Mouse (Mus musculus) liver, embryonic 14.5 days (tissue): ENCODE measurements around the gene Mal. TPM values are rescaled to one million over a fixed set of nuclear protein-coding genes. Genes with fewer than 3 reads are reported as not detected.

Experiments
- ATAC-seq: fragments of 200-750 bp; cut with Nextera tagmentation; 2 replicates; pipeline ENCODE4 v1.8.0; 2017; ENCODE audit warnings: moderate number of reproducible peaks, mild to moderate bottlenecking, moderate library complexity; ENCODE audit not compliant: insufficient read depth
- DNase-seq, 3 experiments: peaks; one replicate each; pipeline ENCODE4 v3.0.0-alpha.2; 2012 to 2013; ENCODE audit warnings: low read depth in 3 of 3, low spot score in 3 of 3
- H3K27ac ChIP-seq: fragments of 300-500 bp; sonication (generic); 2 replicates; pipeline ENCODE4 v1.5.1; 2014; ENCODE audit warnings: moderate library complexity, mild to moderate bottlenecking, control low read depth, inconsistent platforms
- H3K27me3 ChIP-seq: fragments of 300-500 bp; sonication (generic); 2 replicates; pipeline ENCODE4 v1.6.1; 2014; ENCODE audit warnings: mild to moderate bottlenecking, low read length, moderate library complexity; ENCODE audit not compliant: control insufficient read depth, insufficient read depth
- H3K36me3 ChIP-seq: fragments of 300-500 bp; sonication (generic); replicated peaks from 2 replicates; pipeline ENCODE4 v1.6.1; 2014; ENCODE audit warnings: low read depth; ENCODE audit not compliant: control insufficient read depth, insufficient read depth
- H3K4me1 ChIP-seq, 2 experiments: fragments of 200-500 bp in 1 of 2; fragments of 300-500 bp in 1 of 2; sonication (generic) in 1 of 2; replicated peaks; 2 replicates each; pipeline ENCODE4 v1.6.1; 2012 to 2014; ENCODE audit warnings: antibody characterized with exemption in 1 of 2, inconsistent platforms in 1 of 2, low read length in 1 of 2; ENCODE audit not compliant: control insufficient read depth in 2 of 2, insufficient read depth in 2 of 2
- H3K4me2 ChIP-seq: fragments of 300-500 bp; sonication (generic); 2 replicates; pipeline ENCODE4 v1.6.1; 2014; ENCODE audit warnings: low read depth, mild to moderate bottlenecking, control low read depth, moderate library complexity
- H3K4me3 ChIP-seq, 2 experiments: fragments of 200-500 bp in 1 of 2; fragments of 300-500 bp in 1 of 2; sonication (generic) in 1 of 2; 2 replicates each; pipeline ENCODE4 v1.5.1; 2012 to 2014; ENCODE audit warnings: low read depth in 2 of 2, low read length in 2 of 2, mild to moderate bottlenecking in 2 of 2, control low read depth in 1 of 2, inconsistent platforms in 1 of 2, moderate library complexity in 1 of 2; ENCODE audit not compliant: insufficient read depth in 1 of 2
- H3K9ac ChIP-seq: fragments of 300-500 bp; sonication (generic); replicated peaks from 2 replicates; pipeline ENCODE4 v1.6.1; 2014; ENCODE audit warnings: mild to moderate bottlenecking, control low read depth, moderate library complexity
- H3K9me3 ChIP-seq: fragments of 300-500 bp; sonication (generic); 2 replicates; pipeline ENCODE4 v1.6.1; 2016; ENCODE audit warnings: low read length, mixed read lengths; ENCODE audit not compliant: control insufficient read depth
- CTCF ChIP-seq: IDR thresholded peaks from 2 replicates; pipeline ENCODE4 v1.5.1; 2016; ENCODE audit warnings: antibody characterized with exemption, low read depth, control low read depth
- EP300 ChIP-seq: IDR thresholded peaks from 2 replicates; pipeline ENCODE4 v1.6.1; 2016; ENCODE audit warnings: antibody characterized with exemption, low read depth
- WGBS: fragments of 180-500 bp; shearing (Covaris S2); extraction: QIAGEN DNeasy Blood & Tissue Kit; methylation state at CpG from one replicate; pipeline ENCODE4 v1.1.7; 2014; ENCODE audit not compliant: insufficient replicate concordance; 5-methylcytosine and 5-hydroxymethylcytosine counted together
- polyA plus RNA-seq, 2 experiments: library from polyadenylated mRNA; depleted of rRNA in 1 of 2; stranded (reverse) in 1 of 2; unstranded in 1 of 2; fragments of >200 nt; fragmentation: Nextera tagmentation in 1 of 2; extraction: Ambion mirVana in 1 of 2; gene quantifications; 2 replicates each; pipeline versions ENCODE4 v1.2.1 to v1.2.3; 2012 to 2014

Gene Mal
- polyA plus RNA-seq, 2 experiments = 0.03 to 0.06 TPM

DNA sequence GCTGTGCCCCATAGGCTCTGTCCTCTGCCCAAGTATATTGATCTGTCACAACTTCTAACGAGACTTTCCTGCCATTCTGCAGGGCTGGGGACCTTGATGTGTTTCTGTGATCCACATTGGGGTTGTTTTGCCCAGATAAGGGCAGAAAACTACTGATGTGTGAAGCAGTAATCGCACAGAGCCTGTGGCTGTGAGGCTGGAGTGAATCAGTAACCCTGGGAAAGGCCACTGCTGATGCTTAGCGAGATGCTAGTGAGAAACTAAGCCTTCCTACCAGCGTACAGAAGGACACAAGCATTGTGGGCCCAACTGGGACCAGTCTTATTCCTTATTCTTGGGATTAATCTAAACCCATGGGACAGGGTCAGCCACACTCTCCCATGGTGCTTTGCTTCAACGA, 4.9 kb downstream of the Mal start:
- Histone ChIP-seq H3K36me3 (no peaks in the 10 kb centered on the region), H3K9me3 (no peaks in the 10 kb centered on the region), H3K27me3 (peaks cover 28% of the 10 kb centered on the region), H3K4me1 (no peaks in the 10 kb centered on the region), H3K27ac (no peak overlapping the region), H3K9ac (no peak overlapping the region), H3K4me3 (no peak overlapping the region), H3K4me2 (no peak overlapping the region)
- WGBS = 44% methylated on average over 5 of the region's 5 CpGs
- ATAC-seq (no peak), DNase-seq (no peak)
- no peak for TF ChIP-seq CTCF
- no peak for TF ChIP-seq EP300

DNA sequence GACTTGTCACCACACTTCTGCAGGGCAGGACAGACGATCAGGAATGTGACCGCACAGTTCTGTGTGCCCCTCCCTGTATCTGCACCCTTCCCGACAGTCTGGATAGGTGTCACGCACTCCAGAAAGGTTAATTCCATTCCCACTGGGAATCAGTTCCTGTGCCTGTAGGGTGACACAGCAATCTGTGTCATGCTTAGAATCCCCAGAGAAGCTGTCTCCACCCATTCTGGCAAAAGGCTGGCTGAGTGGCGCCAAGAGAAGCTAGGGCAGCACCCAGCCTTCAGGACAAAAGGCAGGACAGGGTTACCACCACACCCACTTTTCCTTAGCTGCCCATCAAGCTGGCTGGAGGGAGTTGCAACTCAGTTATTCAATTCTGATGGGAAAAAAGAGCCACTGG, 6.6 kb downstream of the Mal start:
- Histone ChIP-seq H3K4me2 (no peak overlapping the region), H3K4me3 (no peak overlapping the region), H3K27me3 (peaks cover 12% of the 10 kb centered on the region), H3K27ac (no peak overlapping the region), H3K9ac (no peak overlapping the region), H3K4me1 (no peaks in the 10 kb centered on the region), H3K9me3 (no peaks in the 10 kb centered on the region), H3K36me3 (no peaks in the 10 kb centered on the region)
- no peak for DNase-seq
- 57% methylated on average over 5 of the region's 5 CpGs for WGBS
- no peak for TF ChIP-seq CTCF
- no peak for TF ChIP-seq EP300
- no peak for ATAC-seq

DNA sequence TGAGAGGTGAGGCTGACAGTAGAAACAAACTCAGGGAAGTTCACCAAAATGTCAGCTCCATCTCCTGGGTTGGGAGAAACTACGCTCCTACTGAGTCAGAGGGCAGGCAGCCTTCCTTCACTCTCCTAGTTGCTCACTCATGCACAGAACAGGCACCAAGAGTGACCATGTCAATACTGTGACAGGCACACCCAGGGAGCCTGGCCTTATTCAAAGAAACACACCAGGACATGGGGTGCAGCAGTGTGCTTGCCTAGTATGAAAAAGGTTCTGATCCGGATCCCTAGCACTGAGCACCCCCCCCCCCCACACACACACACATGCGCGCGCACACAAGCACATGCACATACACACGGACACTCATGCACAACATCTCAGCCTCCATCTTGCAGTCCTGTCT, 8.3 kb downstream of the Mal start:
- no peak for ATAC-seq
- DNase-seq = no peak
- Histone ChIP-seq H3K36me3 (no peaks in the 10 kb centered on the region), H3K9me3 (no peaks in the 10 kb centered on the region), H3K4me1 (no peaks in the 10 kb centered on the region), H3K9ac (no peak overlapping the region), H3K27ac (no peak overlapping the region), H3K4me2 (no peak overlapping the region), H3K4me3 (no peak overlapping the region), H3K27me3 (no peaks in the 10 kb centered on the region; the same call in 1 of the 2 replicates)
- 71% methylated on average over 6 of the region's 6 CpGs for WGBS
- TF ChIP-seq EP300 = no peak
- no peak for TF ChIP-seq CTCF

DNA sequence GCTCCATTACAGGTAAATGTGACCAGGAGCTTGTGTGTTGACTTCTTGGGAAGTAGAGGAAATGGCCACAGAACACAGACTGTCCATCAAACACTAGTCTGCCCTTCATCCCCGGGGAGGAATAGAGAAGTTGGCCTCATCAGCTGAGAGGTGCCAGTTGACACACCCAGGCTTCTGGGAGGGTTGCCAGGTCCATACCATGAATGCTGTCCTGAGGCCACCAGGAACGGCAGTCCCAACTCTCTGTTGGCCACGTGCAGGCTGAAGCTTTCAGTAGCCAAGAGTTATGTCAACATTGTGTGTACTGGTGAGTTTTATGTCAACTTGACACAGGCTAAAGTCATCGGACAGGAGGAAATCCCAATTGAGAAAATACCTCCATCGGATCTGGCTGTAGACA, 9.6 kb downstream of the Mal start:
- TF ChIP-seq CTCF = no peak
- TF ChIP-seq EP300 = no peak
- Histone ChIP-seq H3K9me3 (no peaks in the 10 kb centered on the region), H3K4me2 (no peak overlapping the region), H3K4me1 (no peaks in the 10 kb centered on the region), H3K27me3 (no peaks in the 10 kb centered on the region; the same call in 1 of the 2 replicates), H3K27ac (no peak overlapping the region), H3K9ac (no peak overlapping the region), H3K36me3 (no peaks in the 10 kb centered on the region), H3K4me3 (no peak overlapping the region)
- WGBS = 47% methylated on average over 5 of the region's 5 CpGs
- ATAC-seq (no peak), DNase-seq (no peak)

DNA sequence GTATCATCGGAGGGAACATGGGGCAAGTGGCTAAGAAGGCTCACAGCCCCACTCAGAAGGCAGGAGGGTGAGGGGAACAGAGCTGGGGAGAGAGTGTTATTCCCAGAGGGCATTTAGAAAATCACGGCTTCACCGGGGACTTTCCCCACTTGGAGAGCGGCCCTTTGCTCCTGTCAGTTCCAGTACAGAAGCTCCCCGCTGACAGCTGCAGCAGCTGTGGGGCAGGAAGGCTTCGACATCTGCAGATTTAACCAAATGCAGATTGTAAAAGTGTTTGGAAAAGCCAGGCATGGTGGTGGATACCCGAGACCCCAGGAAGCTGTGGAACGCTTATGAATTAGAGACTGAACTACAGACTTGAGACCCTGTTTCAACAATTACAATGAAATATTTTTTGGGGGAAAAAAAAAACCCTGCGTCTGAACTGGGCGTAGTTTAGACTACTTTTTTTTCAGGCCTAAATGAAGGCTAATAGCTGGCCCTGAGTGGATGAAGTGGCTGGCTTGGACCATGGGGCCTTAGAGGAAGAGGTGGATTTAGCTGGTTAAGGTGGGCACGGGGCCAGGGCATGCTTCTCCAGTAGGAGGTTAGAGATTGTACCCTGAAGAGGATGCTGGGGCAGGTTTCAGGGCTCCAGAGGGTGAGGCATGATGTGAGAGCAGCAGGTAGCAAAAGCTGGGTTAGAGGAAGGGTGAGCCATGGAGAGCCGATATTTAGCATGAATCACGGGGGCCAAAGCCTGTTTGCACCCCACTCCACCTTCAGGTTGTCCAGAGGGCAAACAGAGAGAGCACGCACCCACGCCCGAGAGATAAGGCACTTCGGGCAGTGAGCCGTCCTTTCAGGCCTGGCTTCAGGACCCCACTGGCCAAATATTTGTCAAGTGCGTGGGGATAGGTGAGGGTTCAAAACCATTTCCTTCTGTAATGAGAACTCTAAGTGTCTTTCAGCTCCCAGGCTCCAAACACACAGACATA, 12.5 kb downstream of the Mal start:
- H3K4me3 ChIP-seq = no peak overlapping the region
- H3K27ac ChIP-seq = no peak overlapping the region
- no peak overlapping the region for H3K4me2 ChIP-seq
- H3K27me3 ChIP-seq = no peaks in the 10 kb centered on the region
- DNase-seq (no peak), ATAC-seq (no peak)
- H3K36me3 ChIP-seq = no peaks in the 10 kb centered on the region
- no peaks in the 10 kb centered on the region for H3K9me3 ChIP-seq
- H3K4me1 ChIP-seq = no peaks in the 10 kb centered on the region
- TF ChIP-seq EP300 (no peak), CTCF (no peak)
- 53% methylated on average over 19 of the region's 19 CpGs for WGBS
- no peak overlapping the region for H3K9ac ChIP-seq
